Mouse (Mus musculus) kidney, adult 2 months (tissue): ENCODE results near the gene Tmprss13. TPM values are rescaled to one million over a fixed set of nuclear protein-coding genes. Genes with fewer than 3 reads are reported as not detected.
A peak's percentile ranks its signal among the peaks of the same experiment; 100 is the strongest.

ENCODE experiments used
- DNase-seq: peaks from one replicate; pipeline ENCODE4 v3.0.0; 2021
- H3K27ac ChIP-seq: fragments of 200-500 bp; 2 replicates; pipeline ENCODE4 v1.5.1; 2012; ENCODE audit warnings: low read depth, low read length, control low read depth, inconsistent platforms; ENCODE audit not compliant: insufficient read depth
- H3K27me3 ChIP-seq: fragments of 200-500 bp; replicated peaks from 2 replicates; pipeline ENCODE4 v1.6.1; 2012; ENCODE audit warnings: mild to moderate bottlenecking, moderate library complexity, low read length, inconsistent platforms; ENCODE audit not compliant: control insufficient read depth, insufficient read depth
- H3K36me3 ChIP-seq: fragments of 200-500 bp; 2 replicates; pipeline ENCODE4 v1.6.1; 2012; ENCODE audit warnings: mild to moderate bottlenecking, moderate library complexity, low read length, inconsistent platforms; ENCODE audit not compliant: control insufficient read depth, insufficient read depth
- H3K4me1 ChIP-seq: fragments of 200-500 bp; 2 replicates; pipeline ENCODE4 v1.6.1; 2011; ENCODE audit warnings: low read length; ENCODE audit not compliant: control insufficient read depth, insufficient read depth
- H3K4me3 ChIP-seq: fragments of 200-500 bp; 2 replicates; pipeline ENCODE4 v1.5.1; 2011; ENCODE audit warnings: mild to moderate bottlenecking, low read depth, low read length, control low read depth; ENCODE audit not compliant: insufficient read depth
- CTCF ChIP-seq: fragments of 200-500 bp; conservative IDR thresholded peaks from 2 replicates; pipeline ENCODE4 v1.5.1; 2011; ENCODE audit warnings: low read depth, mild to moderate bottlenecking, control low read depth, low read length, moderate library complexity, mixed read lengths; ENCODE audit not compliant: insufficient read depth, insufficient read length
- POLR2A ChIP-seq: fragments of 200-500 bp; IDR thresholded peaks from one replicate; pipeline ENCODE4 v1.6.1; 2011; ENCODE audit warnings: low read depth, low read length, control low read depth
- WGBS: fragments of 180-500 bp; shearing (Covaris S2); methylation state at CpG from one replicate; pipeline ENCODE4 v1.1.7; 2018; 5-methylcytosine and 5-hydroxymethylcytosine counted together
- polyA plus RNA-seq: library from polyadenylated mRNA; depleted of rRNA; stranded (reverse); fragments of >200 nt; gene quantifications from 2 replicates; pipeline ENCODE4 v1.2.3, GENCODE M21; 2012

The Tmprss13 gene
- polyA plus RNA-seq, 1 experiment: 0.64 TPM

GRCm38 (mm10) chr9:45355192-45355591 lies 36.3 kb downstream of the Tmprss13 start:
- 73% methylated on average over 2 of the region's 2 CpGs for WGBS

GRCm38 (mm10) chr9:45358356-45358755 lies 39.5 kb downstream of the Tmprss13 start:
- DNase-seq: no peak
- Histone ChIP-seq H3K27me3 (no peaks in the 10 kb centered on the region), H3K36me3 (no peaks in the 10 kb centered on the region), H3K27ac (no peak overlapping the region), H3K4me1 (no peaks in the 10 kb centered on the region), H3K4me3 (no peak overlapping the region)
- no peak for TF ChIP-seq CTCF
- TF ChIP-seq POLR2A: no peak
- WGBS: 69% methylated on average over 7 of the region's 7 CpGs

More at GRCm38 (mm10) chr9:45355192-45355591, 36.3 kb downstream of the Tmprss13 start:
- Histone ChIP-seq H3K36me3 (no peaks in the 10 kb centered on the region), H3K4me1 (no peaks in the 10 kb centered on the region), H3K27ac (no peak overlapping the region), H3K4me3 (no peak overlapping the region), H3K27me3 (no peaks in the 10 kb centered on the region)
- DNase-seq: no peak
- no peak for TF ChIP-seq CTCF
- TF ChIP-seq POLR2A: no peak

- H3K36me3 ChIP-seq: no peaks in the 10 kb centered on the region
- DNase-seq: no peak
- no peak overlapping the region for H3K27ac ChIP-seq
- H3K4me1 ChIP-seq: no peaks in the 10 kb centered on the region
- H3K27me3 ChIP-seq: no peaks in the 10 kb centered on the region
- no peak for TF ChIP-seq POLR2A
- no peak for TF ChIP-seq CTCF
- H3K4me3 ChIP-seq: no peak overlapping the region
- WGBS: 39% methylated on average over 2 of the region's 2 CpGs
Measured at GRCm38 (mm10) chr9:45362051-45362461, 43.2 kb downstream of the Tmprss13 start.

- Histone ChIP-seq H3K27me3 (no peaks in the 10 kb centered on the region), H3K27ac (no peak overlapping the region), H3K4me3 (no peak overlapping the region), H3K4me1 (no peaks in the 10 kb centered on the region), H3K36me3 (no peaks in the 10 kb centered on the region)
- DNase-seq: no peak
- 52% methylated on average over 7 of the region's 7 CpGs for WGBS
- no peak for TF ChIP-seq CTCF
- no peak for TF ChIP-seq POLR2A
Measured at GRCm38 (mm10) chr9:45363639-45364214, 44.8 kb downstream of the Tmprss13 start.

- 50% methylated on average over 8 of the region's 8 CpGs for WGBS
Measured at GRCm38 (mm10) chr9:45367716-45368115, 48.8 kb downstream of the Tmprss13 start.

GRCm38 (mm10) chr9:45368341-45368901 lies 49.5 kb downstream of the Tmprss13 start:
- H3K27ac ChIP-seq: no peak overlapping the region
- no peak overlapping the region for H3K4me3 ChIP-seq
- TF ChIP-seq POLR2A (no peak), CTCF (no peak)
- H3K27me3 ChIP-seq: no peaks in the 10 kb centered on the region
- peak; percentile 33 for DNase-seq
- WGBS: 60% methylated on average over 5 of the region's 5 CpGs
- H3K4me1 ChIP-seq: no peaks in the 10 kb centered on the region
- no peaks in the 10 kb centered on the region for H3K36me3 ChIP-seq

More at GRCm38 (mm10) chr9:45367716-45368115, 48.8 kb downstream of the Tmprss13 start:
- H3K4me1 ChIP-seq: no peaks in the 10 kb centered on the region
- no peaks in the 10 kb centered on the region for H3K27me3 ChIP-seq
- no peak overlapping the region for H3K27ac ChIP-seq
- no peaks in the 10 kb centered on the region for H3K36me3 ChIP-seq
- DNase-seq: no peak
- H3K4me3 ChIP-seq: no peak overlapping the region
- no peak for TF ChIP-seq CTCF
- no peak for TF ChIP-seq POLR2A

- peak; percentile 52 for DNase-seq
- no peaks in the 10 kb centered on the region for H3K4me1 ChIP-seq
- 2% methylated on average over 28 of the region's 28 CpGs for WGBS
- no peaks in the 10 kb centered on the region for H3K36me3 ChIP-seq
- no peaks in the 10 kb centered on the region for H3K27me3 ChIP-seq
- H3K27ac ChIP-seq: no peak within 1 kb of the TSS
- H3K4me3 ChIP-seq: peak within 1 kb of the TSS; percentile 49
- TF ChIP-seq POLR2A (no peak), CTCF (no peak)
Measured at GRCm38 (mm10) chr9:45370117-45370561, 51.2 kb downstream of the Tmprss13 start, which contains the start of gene Fxyd6. TSS of gene Fxyd6 (plus strand) at chr9:45370185.
